In genomic region chr6:96995556-96996159, GRCm38 (mm10) we compare ENCODE assay signal across 12 mouse cellular contexts.
"Had no signal": no experiment of that assay in that cellular context is flagged by ENCODE, and none has a peak within 500 bp of the region (broad histone marks: within the 10 kb centered on the region; RNA-seq: fewer than 3 reads in every experiment).

No protein-coding gene starts in this region.

- ATAC-seq: intestine, postnatal 0 days; lung, postnatal 0 days; midbrain, embryonic 16.5 days had no signal

- H3K4me2 ChIP-seq: liver, embryonic 11.5 days; liver, embryonic 15.5 days had no signal

- H3K27me3 ChIP-seq: liver, embryonic 15.5 days had no signal

- H3K4me1 ChIP-seq: limb, embryonic 10.5 days; liver, embryonic 15.5 days had no signal

- H3K9ac ChIP-seq: liver, embryonic 15.5 days had no signal

- H3K36me3 ChIP-seq: limb, embryonic 10.5 days; liver, embryonic 15.5 days had no signal

- H3K27ac ChIP-seq: limb, embryonic 10.5 days; liver, embryonic 15.5 days had no signal

- H3K4me3 ChIP-seq: limb, embryonic 10.5 days; liver, embryonic 15.5 days had no signal

- DNase-seq: kidney, postnatal 25 days; layer of hippocampus, adult 9-11 months; lung, adult 2 months; lung, postnatal 36 days; thymus, adult 2 months; thymus, postnatal 25 days had no signal

- H3K9me3 ChIP-seq: limb, embryonic 10.5 days; liver, embryonic 15.5 days had no signal
